Mouse (Mus musculus) left cerebral cortex, adult 8-10 months (tissue): Measurements from ENCODE around the gene Ss18l1. TPM values are rescaled to one million over a fixed set of nuclear protein-coding genes. Genes with fewer than 3 reads are reported as not detected.

ENCODE experiments used
- DNase-seq, 2 experiments: peaks; one replicate each; pipeline ENCODE4 v3.0.0; 2022; ENCODE audit warnings: low spot score in 2 of 2
- total RNA-seq, 4 experiments: library from RNA; stranded (reverse); gene quantifications; 2 replicates each; pipeline ENCODE4 v1.2.4; 2022

The Ss18l1 gene
- total RNA-seq, 4 experiments from 2014 or later, result 37.1 to 40.6 (median 38.9) TPM

DNA sequence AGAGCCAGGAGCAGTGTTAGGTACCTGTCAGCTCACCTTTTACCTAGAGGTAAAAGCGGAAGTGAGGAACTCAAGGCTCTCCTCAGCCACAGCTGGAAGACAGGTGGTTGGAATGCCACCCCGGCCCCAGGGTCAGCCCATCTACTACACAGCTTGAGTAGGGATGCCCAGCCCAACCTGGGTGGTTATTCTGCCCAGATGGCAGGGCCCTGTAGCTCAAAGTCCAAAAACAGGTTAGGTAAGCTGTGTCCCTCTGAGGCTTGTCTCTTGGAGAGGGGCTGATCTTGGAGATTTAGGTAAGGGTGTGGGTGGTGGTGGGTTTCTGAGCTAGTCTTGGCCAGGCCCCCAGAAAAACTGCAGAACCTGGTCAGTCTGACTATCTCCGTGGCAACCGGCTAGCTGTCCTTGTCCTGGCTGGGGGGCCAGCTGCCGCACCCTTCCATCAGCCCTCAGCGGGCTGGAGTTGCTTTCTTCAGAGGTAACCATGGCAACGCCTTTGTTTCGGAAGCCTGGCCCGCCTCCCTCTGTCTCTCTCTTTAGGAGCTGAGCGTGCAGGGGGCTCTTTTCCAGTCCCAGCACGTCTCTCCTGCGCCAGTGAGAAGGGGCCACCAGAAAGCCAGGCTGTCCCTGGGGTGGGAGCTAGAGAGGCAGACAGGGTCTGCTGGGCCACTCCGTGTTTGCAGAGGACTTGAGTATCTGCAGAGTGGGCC is 75.3 kb downstream of the Ss18l1 start:
- peak in 1 of 2 experiments; percentile 72 for DNase-seq

DNA sequence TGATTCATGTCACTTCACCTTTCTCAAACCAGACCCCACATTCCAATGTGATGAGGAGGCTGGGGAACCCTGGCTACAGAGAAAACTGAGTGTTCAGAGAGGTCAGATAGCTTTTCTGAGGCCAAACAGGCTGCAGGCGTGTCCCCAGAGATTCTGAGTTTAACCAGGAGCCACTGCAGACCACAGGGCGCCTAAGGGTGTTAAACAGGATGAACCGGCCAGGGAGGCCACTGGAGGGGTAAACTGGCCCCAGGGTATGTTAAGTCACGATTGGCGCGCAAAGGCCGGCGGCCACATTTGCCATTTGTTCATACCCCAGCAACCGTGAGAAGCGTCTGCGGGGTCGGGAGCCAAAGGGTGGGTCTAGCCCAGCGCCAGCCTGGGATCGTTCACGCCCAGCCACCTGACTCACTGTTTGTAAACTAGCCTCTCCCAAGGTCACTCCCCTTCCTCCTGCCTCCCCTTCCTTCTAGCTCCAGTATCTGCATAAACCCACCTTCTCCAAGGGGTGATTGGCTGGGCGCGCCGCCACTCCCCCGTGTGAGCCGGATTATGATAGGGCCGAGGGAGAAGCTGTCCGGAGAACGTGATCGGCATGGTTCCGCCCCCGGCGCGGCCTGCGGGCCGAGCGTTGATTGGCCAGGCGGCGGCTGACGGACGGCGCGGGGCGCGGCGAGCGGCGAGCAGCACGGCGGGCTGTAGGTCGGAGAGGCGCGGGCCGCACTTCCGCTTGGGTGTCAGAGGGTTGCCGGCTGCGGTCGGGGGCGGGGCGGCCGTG is 76.5 kb downstream of the Ss18l1 start, which contains the start of gene Osbpl2:
Gene Osbpl2 (plus strand): TSS at position 646 of the 778 bp plus-strand sequence.
- DNase-seq, result peak; percentile 99 to 100

Other genes with a start within 250 kb of the Ss18l1 start
- 10 to 100 TPM; 21.2 to 28.4 (median 24.7) TPM for gene Taf4, start 65.9 kb upstream of the Ss18l1 start, total RNA-seq
- gene Lsm14b, start 17.5 kb upstream of the Ss18l1 start, total RNA-seq, result 100 to 1,000 TPM in 3 of 4 experiments, 10 to 100 TPM in 1; 99.1 to 113 (median 109) TPM
- gene Psma7, start 76 bp upstream of the Ss18l1 start, total RNA-seq, result 100 to 1,000 TPM; 169 to 186 (median 174) TPM
- gene Mtg2, start 28.1 kb downstream of the Ss18l1 start, total RNA-seq, result 10 to 100 TPM; 14.8 to 18.1 (median 16.8) TPM
- 100 to 1,000 TPM in 3 of 4 experiments, 10 to 100 TPM in 1; 95.0 to 129 (median 126) TPM for gene Hrh3, start 62.0 kb downstream of the Ss18l1 start, total RNA-seq
- gene Osbpl2, start 76.8 kb downstream of the Ss18l1 start, total RNA-seq, result 10 to 100 TPM; 56.0 to 59.0 (median 58.3) TPM
- gene Adrm1, start 129.0 kb downstream of the Ss18l1 start, total RNA-seq, result 100 to 1,000 TPM; 107 to 109 (median 108) TPM
- 10 to 100 TPM in 1 of 4 experiments, 1 to 10 TPM in 3; 5.9 to 11.1 (median 7.3) TPM for gene Lama5, start 183.3 kb downstream of the Ss18l1 start, total RNA-seq
- 100 to 1,000 TPM; 616 to 845 (median 743) TPM for gene Rps21, start 214.9 kb downstream of the Ss18l1 start, total RNA-seq
- gene Cables2, start 231.0 kb downstream of the Ss18l1 start, total RNA-seq, result 10 to 100 TPM; 27.2 to 31.6 (median 27.7) TPM
- gene Rbbp8nl, start 247.4 kb downstream of the Ss18l1 start, total RNA-seq, result not detected